Mouse (Mus musculus) erythroblast, embryonic 14.5 days (primary cell): Measurements from ENCODE around the gene Dhx37. TPM values are rescaled to one million over a fixed set of nuclear protein-coding genes. Genes with fewer than 3 reads are reported as not detected.

ENCODE experiments used
- H3K27me3 ChIP-seq: 2 replicates; pipeline ENCODE4 v1.6.1; 2012; ENCODE audit warnings: inconsistent platforms; ENCODE audit not compliant: control insufficient read depth
- H3K36me3 ChIP-seq: 2 replicates; pipeline ENCODE4 v1.6.1; 2012; ENCODE audit warnings: mild to moderate bottlenecking, inconsistent platforms; ENCODE audit not compliant: control insufficient read depth
- H3K4me1 ChIP-seq: 2 replicates; pipeline ENCODE4 v1.6.1; 2012; ENCODE audit warnings: inconsistent platforms; ENCODE audit not compliant: control insufficient read depth
- H3K4me3 ChIP-seq: replicated peaks from 2 replicates; pipeline ENCODE3; 2012; ENCODE audit warnings: moderate library complexity, mild to moderate bottlenecking, inconsistent platforms
- H3K9me3 ChIP-seq: 2 replicates; pipeline ENCODE4 v1.6.1; 2012; ENCODE audit warnings: low read length, inconsistent platforms, mixed read lengths; ENCODE audit not compliant: control insufficient read depth
- GATA1 ChIP-seq: IDR thresholded peaks from 2 replicates; pipeline ENCODE4 v1.6.1; 2012; ENCODE audit warnings: low read length, inconsistent platforms, mixed read lengths
- TAL1 ChIP-seq: IDR thresholded peaks from 3 replicates; pipeline ENCODE4 v1.6.1; 2012; ENCODE audit warnings: low read length, inconsistent platforms, mixed read lengths
- polyA plus RNA-seq: library from polyadenylated mRNA; stranded (reverse); fragments of >175 nt; gene quantifications from 2 replicates; pipeline ENCODE4 v1.2.3, GENCODE M21; 2012

The Dhx37 gene
- polyA plus RNA-seq, 1 experiment = 1.0 TPM

DNA sequence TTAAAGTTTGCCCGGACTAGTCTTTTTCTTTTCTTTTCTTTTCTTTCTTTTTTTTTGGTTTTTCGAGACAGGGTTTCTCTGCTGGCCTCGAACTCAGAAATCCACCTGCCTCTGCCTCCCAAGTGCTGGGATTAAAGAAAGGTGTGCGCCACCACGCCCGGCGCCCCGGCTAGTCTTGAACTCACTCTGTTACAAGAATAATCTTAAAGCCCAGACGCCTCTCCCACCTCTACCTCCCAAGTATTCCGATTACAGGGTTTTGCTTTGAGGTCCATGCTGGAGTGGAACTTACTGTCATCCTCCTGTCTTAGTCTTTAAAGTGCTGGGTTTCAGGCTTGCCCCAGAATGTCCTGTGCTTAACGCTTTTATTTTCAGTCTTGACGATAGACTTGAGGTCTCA lies 41.1 kb upstream of the Dhx37 start:
- Histone ChIP-seq H3K27me3 (no peaks in the 10 kb centered on the region), H3K36me3 (peaks cover 6% of the 10 kb centered on the region; the same call in 1 of the 2 replicates), H3K4me1 (peaks cover 57% of the 10 kb centered on the region), H3K4me3 (peak overlapping the region; percentile 92), H3K9me3 (no peaks in the 10 kb centered on the region)
- TF ChIP-seq TAL1 = no peak
- TF ChIP-seq GATA1 = no peak

- TF ChIP-seq GATA1 (no peak), TAL1 (no peak)
- no peaks in the 10 kb centered on the region for H3K9me3 ChIP-seq
- H3K4me3 ChIP-seq = no peak overlapping the region
- peaks cover 64% of the 10 kb centered on the region for H3K4me1 ChIP-seq
- no peaks in the 10 kb centered on the region for H3K27me3 ChIP-seq
- no peaks in the 10 kb centered on the region; the same call in 1 of the 2 replicates for H3K36me3 ChIP-seq
Measured at GRCm38 (mm10) chr5:125472796-125473475, 39.0 kb upstream of the Dhx37 start.

DNA sequence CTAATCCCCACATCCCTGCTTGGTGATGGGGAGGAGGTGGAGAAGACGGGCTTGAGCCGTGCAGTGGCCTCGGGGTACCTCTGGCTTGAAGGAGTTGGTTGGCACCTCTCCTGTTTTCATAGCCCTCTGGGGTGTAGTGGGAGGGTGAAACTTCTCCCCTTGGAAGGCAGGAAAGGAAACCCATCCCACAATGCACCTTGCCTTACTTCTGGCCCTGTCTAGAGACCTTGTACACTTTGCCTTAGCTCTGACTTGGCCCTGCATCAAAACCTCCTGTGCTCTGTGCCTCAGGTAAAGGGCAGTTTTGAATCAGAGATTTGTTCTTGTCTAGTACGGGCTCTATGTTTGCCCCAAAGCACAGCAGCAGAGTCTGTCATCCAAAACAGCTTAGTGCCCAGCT lies 36.8 kb upstream of the Dhx37 start:
- TF ChIP-seq TAL1 (no peak), GATA1 (no peak)
- H3K4me1 ChIP-seq = peaks cover 65% of the 10 kb centered on the region
- no peak overlapping the region for H3K4me3 ChIP-seq
- no peaks in the 10 kb centered on the region for H3K27me3 ChIP-seq
- no peaks in the 10 kb centered on the region for H3K36me3 ChIP-seq
- no peaks in the 10 kb centered on the region for H3K9me3 ChIP-seq

GRCm38 (mm10) chr5:125467261-125467660 lies 33.3 kb upstream of the Dhx37 start:
- peaks cover 62% of the 10 kb centered on the region for H3K4me1 ChIP-seq

DNA sequence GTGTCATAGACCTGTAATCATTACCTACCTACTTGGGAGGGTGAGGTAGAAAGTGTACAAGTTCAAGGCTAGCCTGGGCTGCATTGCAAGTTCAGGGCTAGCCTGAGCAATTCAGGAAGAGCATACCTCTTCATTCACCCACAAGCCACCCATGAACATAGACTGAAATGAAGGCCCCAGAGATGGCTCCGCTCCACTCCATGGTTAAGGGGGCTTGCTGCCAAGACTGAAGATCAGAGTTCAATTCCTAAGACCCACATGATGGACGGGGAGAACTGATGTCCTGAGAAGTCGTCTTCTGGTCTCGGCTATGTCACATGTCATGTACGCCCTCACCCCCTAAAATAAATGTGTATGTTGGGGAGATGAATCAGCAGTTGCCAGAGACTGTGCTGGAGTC lies 32.6 kb upstream of the Dhx37 start:
- Histone ChIP-seq H3K27me3 (no peaks in the 10 kb centered on the region), H3K9me3 (no peaks in the 10 kb centered on the region), H3K36me3 (no peaks in the 10 kb centered on the region), H3K4me3 (peak overlapping the region; percentile 58), H3K4me1 (peaks cover 69% of the 10 kb centered on the region)
- TF ChIP-seq TAL1 = no peak
- TF ChIP-seq GATA1 = no peak

More at GRCm38 (mm10) chr5:125467261-125467660, 33.3 kb upstream of the Dhx37 start:
- TF ChIP-seq GATA1 (no peak), TAL1 (no peak)
- Histone ChIP-seq H3K27me3 (no peaks in the 10 kb centered on the region), H3K9me3 (no peaks in the 10 kb centered on the region), H3K36me3 (no peaks in the 10 kb centered on the region), H3K4me3 (no peak overlapping the region)

- TF ChIP-seq GATA1 = no peak
- no peak for TF ChIP-seq TAL1
- H3K4me1 ChIP-seq = peaks cover 67% of the 10 kb centered on the region
Measured at GRCm38 (mm10) chr5:125465701-125466106, 31.8 kb upstream of the Dhx37 start.

GRCm38 (mm10) chr5:125465192-125465591 lies 31.3 kb upstream of the Dhx37 start:
- Histone ChIP-seq H3K27me3 (no peaks in the 10 kb centered on the region), H3K9me3 (no peaks in the 10 kb centered on the region), H3K36me3 (no peaks in the 10 kb centered on the region), H3K4me3 (peak overlapping the region; percentile 58), H3K4me1 (peaks cover 61% of the 10 kb centered on the region)
- TF ChIP-seq GATA1 (no peak), TAL1 (no peak)

More at GRCm38 (mm10) chr5:125465701-125466106, 31.8 kb upstream of the Dhx37 start:
- no peaks in the 10 kb centered on the region for H3K27me3 ChIP-seq
- H3K4me3 ChIP-seq = peak overlapping the region; percentile 58
- no peaks in the 10 kb centered on the region for H3K36me3 ChIP-seq
- H3K9me3 ChIP-seq = no peaks in the 10 kb centered on the region

GRCm38 (mm10) chr5:125461868-125462445 lies 28.0 kb upstream of the Dhx37 start:
- no peaks in the 10 kb centered on the region for H3K36me3 ChIP-seq
- TF ChIP-seq GATA1 = no peak
- TF ChIP-seq TAL1 = no peak
- peaks cover 56% of the 10 kb centered on the region for H3K4me1 ChIP-seq
- no peak overlapping the region for H3K4me3 ChIP-seq
- no peaks in the 10 kb centered on the region for H3K27me3 ChIP-seq
- H3K9me3 ChIP-seq = no peaks in the 10 kb centered on the region

- H3K27me3 ChIP-seq = no peaks in the 10 kb centered on the region
- H3K4me3 ChIP-seq = no peak overlapping the region
- peaks cover 56% of the 10 kb centered on the region for H3K4me1 ChIP-seq
- no peaks in the 10 kb centered on the region for H3K9me3 ChIP-seq
- H3K36me3 ChIP-seq = no peaks in the 10 kb centered on the region
- TF ChIP-seq GATA1 = no peak
- TF ChIP-seq TAL1 = no peak
Measured at GRCm38 (mm10) chr5:125460574-125460973, 26.7 kb upstream of the Dhx37 start.
